Mouse (Mus musculus) thymus, postnatal 0 days (tissue): ENCODE measurements around the gene Spcs1. TPM values are rescaled to one million over a fixed set of nuclear protein-coding genes. Genes with fewer than 3 reads are reported as not detected.

Experiments
- DNase-seq: peaks from one replicate; pipeline ENCODE4 v3.0.0-alpha.2; 2015; ENCODE audit warnings: low spot score
- polyA plus RNA-seq: library from polyadenylated mRNA; unstranded; fragments of >200 nt; fragmentation: Nextera tagmentation; extraction: Ambion mirVana; gene quantifications from 2 replicates; pipeline ENCODE4 v1.2.1, GENCODE M21; 2015

Spcs1 gene
- polyA plus RNA-seq, result 469 and 501 TPM in 2 replicates

DNA sequence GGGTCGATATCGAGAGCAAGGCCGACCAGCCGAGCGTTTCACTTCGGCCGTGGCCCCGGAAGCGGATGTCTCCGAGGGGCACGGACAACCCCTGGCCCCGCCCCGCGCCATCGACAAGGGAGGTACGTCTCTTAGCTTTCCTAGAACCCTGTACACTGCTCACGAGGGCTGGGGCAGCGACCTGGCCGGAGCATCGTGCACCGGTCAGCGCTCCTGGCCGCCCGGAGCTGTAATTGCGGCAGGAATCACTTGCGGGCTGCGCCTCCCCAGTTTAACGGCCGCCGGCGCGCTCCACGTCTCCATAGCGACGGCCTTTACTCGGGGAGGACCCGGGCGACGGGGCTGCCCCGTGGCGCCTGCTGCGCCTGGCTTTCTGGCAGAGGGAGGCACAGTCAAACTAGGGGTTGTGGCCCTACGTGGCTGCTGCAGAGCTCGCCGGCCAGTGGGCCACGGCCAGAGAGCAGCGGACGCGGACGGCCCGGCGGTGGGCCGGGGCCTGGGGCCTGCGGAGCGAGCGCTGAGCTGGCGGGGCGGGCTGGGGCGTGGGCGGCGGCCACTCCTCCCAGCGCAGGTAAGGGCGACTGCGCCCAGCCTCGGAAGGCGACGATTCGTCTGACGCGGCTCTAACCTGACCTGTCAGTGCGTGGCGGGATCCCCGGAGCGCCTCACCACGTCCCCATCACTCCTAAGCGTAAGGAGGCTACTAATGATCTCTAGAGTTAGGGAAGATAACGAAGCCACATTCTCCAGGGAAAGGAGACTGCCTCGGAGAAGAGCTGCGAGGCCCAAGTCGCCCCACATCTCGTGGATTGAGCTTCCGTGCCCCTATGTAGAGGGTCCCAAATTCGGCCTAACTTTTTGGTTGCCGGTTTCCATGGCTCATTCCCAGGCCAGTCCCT is at the start of gene Spcs1, which contains the start of gene Glt8d1:
Spcs1 (minus strand) TSS at position 366 of the 899 bp plus-strand sequence.
Glt8d1 (plus strand) TSS at position 94 of the 899 bp plus-strand sequence.
- peak; percentile 82 for DNase-seq

DNA sequence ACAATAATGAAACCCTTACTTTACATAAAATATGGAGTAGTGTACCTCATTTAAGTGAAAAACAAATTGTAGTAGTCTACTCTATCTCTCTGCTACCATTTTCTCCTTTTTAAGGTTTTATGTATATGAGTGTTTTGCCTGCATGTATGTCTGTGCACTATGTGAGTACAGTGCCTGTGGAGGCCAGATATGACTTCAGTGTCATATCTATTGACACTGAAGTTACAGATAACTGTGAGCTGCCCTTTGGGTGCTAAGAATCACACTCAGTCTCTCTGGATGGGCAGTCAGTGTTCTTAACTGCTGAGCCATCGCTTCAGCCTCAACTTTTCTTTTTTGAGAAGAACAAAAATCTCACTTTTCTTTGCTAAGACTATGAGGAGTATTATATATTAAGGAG is 44.3 kb upstream of the Spcs1 start:
- no peak for DNase-seq

DNA sequence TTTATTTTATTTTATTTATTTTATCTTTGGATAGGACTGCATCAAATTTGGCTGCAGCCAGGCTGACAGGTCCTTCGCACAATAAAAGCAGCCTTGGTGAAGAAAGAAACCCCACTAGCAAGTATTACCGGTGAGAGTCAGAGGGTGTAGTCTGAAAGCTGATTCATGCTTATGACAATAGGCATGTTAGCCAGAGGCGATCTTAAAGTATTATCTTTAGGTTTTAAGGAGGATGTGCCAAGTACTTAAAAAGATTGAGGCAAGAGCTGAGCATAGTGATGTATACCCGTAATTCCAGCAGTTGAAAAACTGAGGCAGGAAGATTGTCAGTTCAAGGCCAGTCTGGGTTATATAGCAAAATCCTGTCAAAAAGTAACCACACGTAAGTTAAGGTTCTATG is 43.8 kb upstream of the Spcs1 start:
- no peak for DNase-seq

DNA sequence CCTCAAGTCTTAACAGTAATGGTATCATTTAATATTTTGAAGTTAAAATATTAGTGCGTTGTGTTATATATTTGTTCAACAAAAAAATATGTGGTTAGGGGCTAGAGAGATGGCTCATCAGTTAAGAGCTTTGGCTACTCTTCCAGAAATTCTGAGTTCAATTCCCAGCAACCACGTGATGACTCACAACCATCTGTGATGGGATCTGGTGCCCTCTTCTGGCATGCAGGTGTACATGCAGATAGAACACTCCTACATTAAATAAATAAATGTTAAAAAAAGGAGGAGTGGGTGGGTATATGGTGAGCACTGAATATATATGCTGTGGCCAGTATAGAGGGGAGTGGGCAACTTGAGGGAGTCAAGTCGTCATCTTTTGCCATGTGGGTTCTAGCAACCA is 24.3 kb upstream of the Spcs1 start:
- no peak for DNase-seq

DNA sequence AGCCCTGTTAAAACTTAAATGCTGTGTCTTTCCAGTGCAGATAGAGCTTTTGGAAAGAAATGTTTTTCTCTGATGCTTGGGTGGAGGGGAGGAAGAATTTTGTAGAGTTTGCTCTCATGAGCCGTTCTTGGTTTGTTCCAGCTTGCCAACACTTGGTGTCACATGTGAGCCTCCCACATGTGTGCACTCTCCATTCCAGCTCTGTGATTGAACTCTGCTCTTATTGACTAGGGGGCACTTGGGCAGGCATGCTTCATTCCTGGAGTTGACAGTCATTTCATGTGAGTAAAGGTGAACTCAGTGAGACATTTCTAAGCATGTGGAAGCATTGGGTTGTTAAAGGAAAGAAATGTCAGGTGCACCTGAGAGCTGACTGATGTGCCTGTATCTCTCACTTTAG is 21.1 kb upstream of the Spcs1 start:
- DNase-seq, result no peak

DNA sequence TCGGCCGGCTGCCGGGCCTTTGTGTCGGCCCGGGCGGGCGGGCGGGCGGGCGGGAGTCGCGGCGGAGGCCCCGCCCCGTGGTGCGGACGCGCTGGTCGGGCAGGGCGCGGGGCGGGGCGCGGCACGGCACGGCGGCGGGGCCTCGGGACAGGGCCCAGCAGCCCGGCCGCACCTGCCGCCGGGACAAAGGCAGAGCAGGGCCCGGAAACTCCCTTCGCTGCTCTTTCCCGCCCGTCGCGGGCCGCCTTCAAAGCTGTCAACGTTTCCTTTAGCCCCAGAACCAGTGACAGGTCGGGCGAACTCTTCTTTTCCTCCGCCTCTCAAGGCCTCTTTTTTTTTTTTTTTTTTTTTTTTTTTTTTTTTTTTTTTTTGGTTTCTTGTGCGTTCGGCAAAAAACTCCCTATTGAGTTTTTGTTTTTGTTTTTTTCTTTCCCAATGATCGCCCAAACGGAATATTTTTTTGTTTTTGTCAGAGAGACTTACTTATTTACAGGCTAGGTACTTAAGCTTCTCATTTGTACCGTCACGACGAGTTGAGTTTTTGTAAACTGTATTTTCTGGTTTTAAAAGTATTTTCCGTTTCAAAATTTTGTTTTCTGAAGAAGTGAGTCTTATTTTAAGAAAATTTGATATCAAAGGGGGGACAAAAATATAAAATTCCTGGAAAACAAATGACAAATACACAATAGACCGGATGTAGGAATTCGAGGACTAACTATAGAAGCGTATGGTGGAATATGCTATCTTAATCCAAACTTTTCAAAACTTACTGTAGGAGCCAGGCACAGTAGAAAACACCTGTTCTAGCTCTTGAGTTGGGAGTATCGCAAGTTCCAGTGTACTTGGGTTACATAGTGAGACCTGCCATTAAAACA is 18.1 kb upstream of the Spcs1 start:
- peak; percentile 91 for DNase-seq

DNA sequence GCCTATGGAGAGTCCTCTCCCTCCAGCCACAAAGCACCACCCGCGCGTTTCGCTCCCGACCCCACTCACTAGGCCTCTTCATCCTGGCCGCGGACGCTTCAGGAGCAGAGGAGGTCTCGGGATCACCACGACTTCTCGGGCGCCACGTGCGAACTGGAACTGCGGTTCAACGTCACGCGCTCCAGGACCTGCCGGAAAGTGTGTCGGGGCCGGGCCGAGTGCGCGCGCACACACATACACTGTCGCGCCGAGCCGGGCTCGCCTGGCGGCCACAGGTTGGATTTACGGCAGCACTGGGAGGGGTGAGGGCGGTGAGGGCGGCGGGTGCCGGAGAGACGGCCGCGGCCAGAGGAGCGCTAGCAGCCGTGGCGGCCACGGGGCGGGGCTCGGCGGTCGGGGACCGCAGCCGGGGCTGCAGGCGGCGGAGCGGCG is 17.4 kb upstream of the Spcs1 start, which contains the start of the genes Pbrm1 and Gnl3:
Pbrm1 (plus strand) TSS at position 279 of the 432 bp plus-strand sequence.
Gnl3 (minus strand) TSS at position 293 of the 432 bp plus-strand sequence.
- DNase-seq, result peak; percentile 96

DNA sequence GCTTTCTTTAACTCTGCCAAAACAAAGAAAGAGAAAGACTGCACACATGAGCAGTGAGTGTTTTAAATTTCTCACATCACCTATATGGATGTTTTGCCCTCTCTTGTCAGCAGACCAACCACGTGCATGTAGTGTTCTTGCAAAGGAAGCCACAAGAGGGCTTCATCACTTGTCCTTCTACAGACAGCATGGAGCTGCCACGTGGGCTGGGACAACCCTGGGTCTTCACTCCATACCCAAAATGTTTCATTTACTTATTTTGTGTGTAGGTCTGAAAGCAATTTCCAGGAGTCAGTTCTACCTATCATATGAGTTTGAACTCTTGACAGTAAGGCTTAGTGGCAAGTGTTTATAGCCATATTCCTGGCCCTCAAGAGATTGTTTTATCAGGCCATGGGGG is 16.4 kb upstream of the Spcs1 start:
- DNase-seq, result peak; percentile 57

DNA sequence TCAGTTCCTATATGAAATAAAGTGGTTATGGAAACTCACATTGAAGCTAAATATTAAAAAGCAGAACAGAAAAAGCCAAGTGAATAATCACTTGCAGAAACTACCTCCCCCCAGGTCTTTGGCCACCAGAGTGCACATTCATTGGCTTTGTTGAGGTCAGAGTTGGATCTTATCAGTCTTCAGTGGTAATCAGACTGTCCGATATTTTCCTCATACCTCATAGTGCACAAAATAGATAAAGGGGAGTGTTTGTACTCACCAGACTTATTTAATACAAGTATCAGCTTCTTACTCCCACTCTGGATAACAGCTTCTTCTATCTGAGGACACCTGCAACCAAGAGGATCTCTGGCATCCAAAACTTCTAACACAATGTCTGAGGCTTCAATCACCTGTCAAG is 14.6 kb upstream of the Spcs1 start:
- no peak for DNase-seq

DNA sequence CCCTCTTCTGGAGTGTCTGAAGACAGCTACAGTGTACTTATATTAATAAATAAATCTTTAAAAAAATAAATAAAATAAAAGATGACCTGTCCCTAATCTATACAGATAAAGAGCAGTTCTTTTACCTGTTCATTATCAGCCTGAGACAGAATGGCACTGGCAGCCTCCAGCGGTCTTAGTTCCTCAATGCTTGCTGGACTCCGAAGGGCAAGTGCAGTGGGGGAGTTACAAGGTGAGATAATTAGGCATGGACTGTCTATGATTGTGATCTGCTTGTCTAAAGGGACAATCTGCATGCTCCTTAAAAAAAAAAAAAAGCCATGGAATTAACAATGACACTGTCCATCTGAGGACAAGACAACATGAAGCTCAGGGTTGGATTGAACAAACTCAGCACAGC is 12.5 kb upstream of the Spcs1 start:
- no peak for DNase-seq

DNA sequence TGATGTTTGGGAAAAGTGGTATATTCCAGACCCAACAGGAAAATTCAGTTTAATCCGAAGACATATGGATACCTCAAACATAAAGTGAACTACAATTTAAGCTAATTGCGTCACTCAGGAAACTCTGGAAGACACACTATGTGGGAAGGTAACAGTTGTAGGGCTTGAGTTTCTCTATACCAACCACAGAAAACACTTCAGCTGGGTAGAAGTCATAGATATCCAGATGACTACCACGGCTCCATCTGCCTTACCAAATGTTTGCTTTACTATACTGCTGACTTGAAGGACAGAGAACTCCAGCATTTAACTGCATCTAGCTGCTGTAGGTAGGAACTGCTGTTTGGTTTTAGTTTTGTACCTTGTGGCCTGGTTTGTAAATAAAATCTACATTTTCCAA is 10.1 kb upstream of the Spcs1 start:
- DNase-seq, result no peak

DNA sequence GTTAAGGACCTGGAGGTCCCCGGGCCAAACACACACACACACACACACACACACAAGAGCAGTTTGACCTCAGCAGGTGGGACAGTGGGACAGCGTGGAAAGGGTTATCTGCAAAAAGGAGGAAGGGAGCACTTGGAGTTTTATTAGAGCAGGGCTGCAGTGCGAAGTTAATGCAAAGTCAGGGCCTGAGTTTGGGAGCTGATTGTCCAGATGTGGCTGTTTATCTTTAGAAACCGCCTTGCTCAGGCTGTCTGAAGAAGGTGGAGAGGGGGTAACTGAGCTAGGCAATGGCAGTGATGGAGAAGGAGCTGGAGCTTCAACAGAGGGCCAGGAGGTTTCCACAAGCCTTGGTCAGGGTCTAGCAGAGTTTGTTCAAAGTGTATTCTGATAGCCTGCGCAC is 5.3 kb upstream of the Spcs1 start:
- no peak for DNase-seq

DNA sequence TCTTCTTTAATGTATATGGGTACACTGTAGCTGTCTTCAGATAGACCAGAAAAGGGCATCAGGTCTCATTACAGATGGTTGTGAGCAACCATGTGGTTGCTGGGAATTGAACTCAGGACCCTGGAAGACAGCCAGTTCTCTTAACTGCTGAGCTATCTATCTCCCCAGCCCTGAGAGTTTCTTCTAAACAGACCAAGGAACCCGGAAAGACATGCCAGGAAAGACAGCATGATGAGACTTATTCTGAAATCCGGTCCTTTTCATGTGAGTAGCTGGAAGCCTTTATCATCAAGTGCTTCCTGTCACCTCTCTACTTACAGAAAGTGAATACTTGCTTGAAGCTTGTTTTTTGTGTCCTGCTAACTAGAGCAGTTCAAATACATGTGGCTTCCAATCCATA is 3.1 kb upstream of the Spcs1 start:
- no peak for DNase-seq

DNA sequence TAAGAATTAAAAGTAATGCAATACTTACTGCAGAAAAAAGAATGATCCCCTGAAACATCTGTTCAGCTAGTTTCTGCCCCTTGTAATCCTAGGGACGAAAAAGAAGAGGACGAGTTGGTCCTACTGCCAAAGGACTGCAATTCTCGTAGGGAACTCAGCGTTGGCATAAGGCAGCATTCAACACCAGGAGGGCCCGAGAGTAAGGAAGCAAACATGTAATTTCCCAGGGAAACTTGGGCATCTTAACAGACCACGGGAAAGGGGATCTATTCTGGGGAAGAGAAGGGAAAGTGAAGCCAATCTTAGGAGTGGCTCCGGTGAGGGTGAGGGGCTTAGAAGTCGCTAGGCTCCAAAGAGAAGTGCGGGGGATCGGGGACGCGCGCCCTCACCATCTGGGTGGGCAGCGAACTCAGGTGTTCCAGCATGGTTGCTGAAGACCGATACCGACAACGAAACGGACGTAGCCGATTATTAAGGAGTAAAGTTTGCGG is 611 bp downstream of the Spcs1 start:
- DNase-seq, result no peak

DNA sequence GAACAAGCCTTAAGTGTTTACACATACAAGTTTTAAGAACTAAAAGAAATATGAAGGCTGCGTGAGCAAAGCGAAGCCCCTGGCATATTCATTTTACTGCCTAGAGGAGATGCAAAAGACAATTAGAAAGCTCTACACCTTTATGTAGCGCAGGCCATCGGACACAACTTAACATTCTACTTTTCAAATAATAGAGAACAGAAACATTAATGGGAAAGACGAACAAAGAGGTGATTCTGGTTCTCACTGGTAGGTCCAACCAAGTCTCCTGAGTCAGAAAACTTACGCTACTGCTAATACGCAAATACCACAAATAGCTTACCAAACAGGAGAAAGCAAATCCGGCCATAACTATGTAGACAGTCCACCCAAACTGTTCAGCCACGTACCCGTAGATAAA is 1.1 kb downstream of the Spcs1 start:
- DNase-seq, result no peak

DNA sequence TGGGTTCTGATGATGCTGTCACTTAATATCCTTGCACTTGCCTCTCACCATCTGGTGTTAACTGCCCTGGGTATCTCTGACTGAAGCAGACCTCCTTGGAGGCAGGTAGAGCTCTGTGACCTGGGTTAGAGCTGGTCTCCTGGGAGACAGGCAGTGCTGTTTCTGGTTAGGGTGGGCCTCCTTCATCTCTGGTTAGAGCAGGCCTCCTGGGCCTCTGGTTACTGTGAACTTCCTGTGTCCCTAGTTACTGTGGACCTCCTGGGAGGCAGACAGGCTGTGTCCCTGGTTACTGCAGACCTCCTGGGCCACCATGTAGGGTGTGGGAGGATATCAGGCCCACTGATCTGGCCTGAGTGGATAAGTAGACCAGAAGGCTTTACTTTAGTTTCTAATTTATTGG is 5.1 kb downstream of the Spcs1 start:
- no peak for DNase-seq

DNA sequence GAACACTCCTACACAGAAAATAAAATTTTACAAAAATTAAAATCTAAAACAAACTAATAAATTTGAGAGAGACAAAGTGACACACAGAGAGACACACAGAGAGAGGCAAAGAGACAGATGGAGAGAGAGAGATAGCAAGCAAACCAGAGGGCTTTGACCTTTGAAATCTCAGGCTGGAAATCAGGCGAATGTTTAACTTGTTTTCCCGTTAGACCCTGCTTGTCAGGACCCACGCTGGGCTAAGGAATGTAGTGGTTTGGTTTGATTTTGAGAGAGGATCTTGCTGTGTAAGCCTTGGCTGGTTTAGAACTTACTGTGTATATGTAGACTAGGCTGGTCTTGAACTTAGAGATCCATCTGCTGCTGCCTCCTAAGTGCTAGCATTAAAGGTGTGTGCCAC is 25.2 kb downstream of the Spcs1 start:
- no peak for DNase-seq

DNA sequence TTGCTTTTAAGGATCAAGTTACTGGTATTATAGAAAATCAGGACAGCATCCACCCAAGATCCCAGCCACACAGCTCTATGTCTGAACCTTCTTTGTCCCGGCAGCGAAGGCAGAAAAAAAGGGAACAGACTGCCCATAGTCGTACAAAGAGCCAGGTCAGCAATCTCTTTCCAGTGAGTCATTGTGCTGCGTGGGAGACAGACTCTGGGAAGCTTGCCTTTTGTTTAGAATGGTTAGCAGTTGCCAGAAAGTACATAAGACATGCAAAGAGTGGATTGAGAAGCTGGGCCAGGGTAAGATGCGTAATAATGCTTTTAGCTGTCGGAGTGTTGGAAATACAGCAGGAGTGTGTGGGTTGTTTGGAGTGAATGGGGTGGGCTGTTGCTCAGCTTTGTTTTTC is 27.3 kb downstream of the Spcs1 start:
- DNase-seq, result no peak

DNA sequence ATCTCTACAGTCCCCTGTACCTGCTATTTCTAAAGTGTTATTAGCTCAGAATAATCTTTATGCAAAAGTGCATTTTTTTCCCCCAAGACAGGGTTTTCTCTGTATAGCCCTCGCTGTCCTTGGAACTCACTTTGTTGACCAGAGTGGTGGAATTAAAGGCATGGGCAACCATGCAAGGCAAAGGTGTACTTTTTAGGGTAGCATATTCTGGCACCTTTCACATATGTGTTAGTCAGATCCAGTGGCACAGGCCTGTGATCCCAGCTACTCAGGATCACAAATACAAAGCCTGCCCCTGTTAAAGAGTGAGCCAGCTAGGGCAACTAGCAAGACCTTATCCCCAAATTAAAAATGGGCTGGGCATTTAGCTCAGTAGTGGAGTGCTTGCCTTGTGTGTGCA is 41.1 kb downstream of the Spcs1 start:
- no peak for DNase-seq

DNA sequence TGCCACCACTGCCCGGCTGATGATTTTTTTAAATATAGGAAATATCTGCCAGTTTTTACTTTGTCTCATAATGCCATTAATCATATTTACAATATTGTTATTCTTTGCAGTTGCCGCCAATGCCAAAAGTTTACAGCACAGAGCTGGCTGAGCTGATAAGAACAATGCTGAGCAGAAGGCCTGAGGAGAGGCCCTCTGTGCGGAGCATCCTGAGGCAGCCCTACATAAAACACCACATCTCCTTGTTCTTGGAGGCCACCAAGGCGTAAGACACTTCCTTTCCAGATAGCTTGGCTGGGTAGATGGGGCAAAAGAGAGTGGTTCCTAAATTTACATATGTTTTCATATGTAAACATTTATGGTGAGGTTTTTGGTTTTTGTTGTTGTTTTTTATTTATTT is 42.4 kb downstream of the Spcs1 start:
- DNase-seq, result no peak

DNA sequence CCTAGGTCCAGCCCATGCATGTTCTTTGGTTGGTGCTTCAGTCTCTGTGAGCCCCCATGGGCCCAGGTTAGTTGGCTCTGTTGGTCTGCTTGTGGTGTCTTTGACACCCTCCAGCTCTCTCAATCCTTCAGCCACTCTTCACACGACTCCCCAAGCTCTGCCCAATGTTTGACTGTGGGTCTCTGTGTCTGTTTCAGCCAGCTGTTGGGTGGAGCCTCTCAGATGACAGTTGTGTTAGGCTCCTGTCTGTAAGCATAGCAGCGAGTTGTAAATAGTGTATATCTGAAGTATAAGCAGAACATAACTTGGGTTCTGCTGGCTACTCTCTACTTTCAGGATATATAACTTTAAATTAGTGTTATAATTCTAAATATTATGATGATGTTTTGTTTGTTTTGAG is 43.0 kb downstream of the Spcs1 start:
- no peak for DNase-seq
